Mouse (Mus musculus) stomach, postnatal 0 days (tissue): ENCODE measurements around the gene Gm12185.
"Not testable (repeated sequence)": the region's sequence is repeated elsewhere in the genome, so short reads cannot be mapped to it uniquely, and the experiment has no call there.

Experiments
- CTCF ChIP-seq: IDR thresholded peaks from 2 replicates; pipeline ENCODE4 v1.5.1; 2016; ENCODE audit warnings: antibody characterized with exemption, low read depth, mild to moderate bottlenecking, moderate library complexity
- EP300 ChIP-seq: optimal IDR thresholded peaks from 2 replicates; pipeline ENCODE3; 2016; ENCODE audit warnings: antibody characterized with exemption

GRCm38 (mm10) chr11:48926437-48926836, 65.6 kb downstream of the Gm12185 start:
- TF ChIP-seq CTCF, EP300: not testable (repeated sequence)
